Mouse (Mus musculus) testis, adult 2 months (tissue): ENCODE results near the gene Auts2.

Experiments used
- CTCF ChIP-seq: fragments of 200-500 bp; IDR thresholded peaks from 2 replicates; pipeline ENCODE4 v1.5.1; 2012; ENCODE audit warnings: low read depth, mild to moderate bottlenecking, inconsistent platforms, low read length, moderate library complexity; ENCODE audit not compliant: control insufficient read depth, insufficient read depth, insufficient replicate concordance
- POLR2A ChIP-seq: fragments of 200-500 bp; IDR thresholded peaks from 2 replicates; pipeline ENCODE4 v1.6.1; 2012; ENCODE audit warnings: low read depth, mild to moderate bottlenecking, inconsistent platforms, low read length, moderate library complexity; ENCODE audit not compliant: control insufficient read depth

DNA sequence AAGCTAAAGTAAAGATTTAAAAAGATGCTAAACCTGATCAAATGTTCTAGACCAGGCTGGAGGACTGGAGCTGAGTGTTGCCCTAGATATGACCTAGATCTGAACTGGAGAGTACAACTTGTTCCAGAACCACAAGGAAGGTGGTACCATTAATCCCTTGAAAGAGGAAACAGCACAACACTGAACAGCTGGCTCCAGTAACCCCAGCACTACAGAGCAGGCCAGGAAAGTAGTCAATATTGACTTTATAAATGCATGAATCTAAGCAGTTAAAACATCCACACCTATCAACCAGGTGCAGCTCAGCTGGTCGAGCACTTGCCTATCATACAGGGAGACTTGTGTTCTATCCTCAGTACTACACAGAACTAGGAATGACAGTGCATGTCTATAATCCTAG, 281.4 kb downstream of the Auts2 start:
- TF ChIP-seq POLR2A: no peak
- no peak for TF ChIP-seq CTCF
